Mouse (Mus musculus): ENCODE results near the gene Vwa2. TPM values are rescaled to one million over a fixed set of nuclear protein-coding genes. Genes with fewer than 3 reads are reported as not detected.

The Vwa2 gene
- polyA plus RNA-seq, 1 experiment from 2014 or later = 0.99 TPM

DNA sequence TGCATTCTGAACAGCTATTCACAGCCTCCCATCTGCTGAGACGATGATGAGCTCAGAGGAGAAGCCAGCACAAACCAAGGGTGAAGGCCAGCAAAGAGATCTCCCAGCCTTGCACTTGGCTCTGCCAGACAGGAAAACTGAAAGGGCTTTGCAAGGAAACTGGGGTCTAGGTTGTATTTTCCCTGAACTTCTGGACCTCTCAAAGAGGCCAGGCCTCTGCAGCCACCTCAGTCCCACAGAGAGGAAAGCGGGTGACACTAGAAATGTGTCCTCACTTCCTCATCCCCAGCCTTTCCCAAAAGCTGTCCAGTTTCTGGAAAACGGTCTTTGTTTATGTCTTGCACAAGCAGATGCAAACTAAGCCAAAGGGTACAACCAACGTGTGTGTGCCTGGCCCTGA, 79.8 kb downstream of the Vwa2 start:
- peak overlapping the region; percentile 46 for H3K27ac ChIP-seq (replicated peaks)
- TF ChIP-seq CTCF (IDR thresholded peaks at IDR 0.05; ENCODE audit: low read depth) = no peak
- no peak for TF ChIP-seq EP300 (optimal IDR thresholded peaks at IDR 0.05)
- H3K4me3 ChIP-seq (ENCODE audit: low read depth, low read length) = no peak overlapping the region
- 42% methylated on average over 4 of the region's 4 CpGs for WGBS
- no peaks in the 10 kb centered on the region for H3K9me3 ChIP-seq (ENCODE audit: control insufficient read depth, low read length)
- H3K9ac ChIP-seq (ENCODE audit: low read length) = no peak overlapping the region
- no peak for ATAC-seq (ENCODE audit: low FRiP score, low TSS enrichment)
- no peak for DNase-seq (ENCODE audit: low spot score)
- H3K4me1 ChIP-seq (replicated peaks; ENCODE audit: control insufficient read depth, insufficient read depth) = no peaks in the 10 kb centered on the region; the same call in 1 of the 2 replicates
- no peaks in the 10 kb centered on the region for H3K36me3 ChIP-seq (ENCODE audit: control insufficient read depth, insufficient read depth, low read length)
- H3K27me3 ChIP-seq (ENCODE audit: control insufficient read depth, insufficient read depth, low read length) = no peaks in the 10 kb centered on the region
- no peak overlapping the region for H3K4me2 ChIP-seq (replicated peaks; ENCODE audit: low read depth)

DNA sequence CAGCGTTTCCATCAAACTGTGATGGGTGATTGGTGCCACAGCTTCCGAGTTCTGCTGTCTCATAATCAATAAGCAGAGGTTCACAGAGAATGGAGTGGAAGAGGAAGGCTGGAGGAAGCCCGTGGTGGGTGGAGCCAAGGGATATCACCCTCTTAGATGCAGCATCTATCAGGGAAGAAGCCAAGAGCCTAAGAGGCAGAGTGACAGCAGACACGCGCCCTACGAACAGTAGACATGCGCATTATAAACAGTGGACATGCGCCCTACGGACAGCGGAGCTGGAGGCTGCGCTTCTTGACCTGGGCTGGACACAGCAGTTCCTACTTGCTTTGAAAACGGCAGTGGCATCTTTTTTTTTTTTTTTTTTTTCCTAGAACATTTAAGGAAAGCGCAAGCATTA, 80.8 kb downstream of the Vwa2 start:
- Histone ChIP-seq H3K27ac (replicated peaks) (no peak overlapping the region), H3K4me2 (replicated peaks; ENCODE audit: low read depth) (no peak overlapping the region), H3K4me1 (replicated peaks; ENCODE audit: control insufficient read depth, insufficient read depth) (no peaks in the 10 kb centered on the region; the same call in 1 of the 2 replicates), H3K4me3 (ENCODE audit: low read depth, low read length) (no peak overlapping the region), H3K9ac (ENCODE audit: low read length) (no peak overlapping the region), H3K36me3 (ENCODE audit: control insufficient read depth, insufficient read depth, low read length) (no peaks in the 10 kb centered on the region), H3K9me3 (ENCODE audit: control insufficient read depth, low read length) (no peaks in the 10 kb centered on the region), H3K27me3 (ENCODE audit: control insufficient read depth, insufficient read depth, low read length) (no peaks in the 10 kb centered on the region)
- ATAC-seq (ENCODE audit: low FRiP score, low TSS enrichment) = no peak
- no peak for DNase-seq (ENCODE audit: low spot score)
- no peak for TF ChIP-seq CTCF (IDR thresholded peaks at IDR 0.05; ENCODE audit: low read depth)
- no peak for TF ChIP-seq EP300 (optimal IDR thresholded peaks at IDR 0.05)
- WGBS = 86% methylated on average over 13 of the region's 13 CpGs

DNA sequence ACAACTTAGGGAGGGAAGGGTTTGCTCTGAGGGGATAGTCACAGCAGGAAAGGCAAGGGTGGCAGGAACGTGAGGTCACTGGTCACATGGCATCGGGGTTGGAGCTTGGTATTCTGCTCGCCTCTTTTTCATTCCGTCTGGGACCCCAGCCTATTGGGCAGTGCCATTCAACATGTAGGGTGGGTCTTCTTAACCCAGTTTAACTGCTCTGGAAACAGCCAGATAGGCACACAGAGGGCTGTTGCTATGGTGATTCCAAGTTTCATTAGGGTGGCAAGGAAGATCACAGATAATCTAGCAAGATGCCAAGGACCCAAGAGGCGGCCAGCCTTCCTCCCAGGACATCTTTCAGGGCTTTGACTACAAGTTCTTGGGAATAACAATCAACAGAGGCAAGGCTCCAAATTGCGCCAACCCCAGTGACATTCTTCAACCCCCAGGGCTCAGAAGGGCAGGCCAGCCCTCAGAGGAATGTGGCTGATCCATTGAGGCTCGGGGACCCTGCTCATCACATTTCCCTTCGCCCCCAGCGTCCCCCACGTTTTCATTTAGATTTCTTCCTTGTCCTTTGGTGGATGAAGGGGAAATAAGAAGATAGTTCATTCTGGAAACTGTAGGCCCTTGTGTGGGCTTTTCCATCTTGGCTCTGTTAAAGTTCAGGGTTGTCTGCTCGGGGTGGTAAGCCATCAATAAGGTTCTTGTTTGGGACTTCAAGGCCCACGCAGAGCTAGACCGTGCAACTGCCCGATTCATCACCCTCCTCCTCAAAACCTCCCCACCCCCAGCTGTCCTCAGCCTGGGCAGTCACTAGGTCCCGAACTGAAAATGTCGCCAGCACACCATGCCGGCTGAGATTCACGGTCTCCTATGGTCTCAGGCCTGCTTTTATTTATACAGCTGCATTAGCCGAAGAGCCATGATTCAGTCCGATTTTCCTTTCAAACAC, 81.8 kb downstream of the Vwa2 start:
- no peak for TF ChIP-seq CTCF (IDR thresholded peaks at IDR 0.05; ENCODE audit: low read depth)
- TF ChIP-seq EP300 (optimal IDR thresholded peaks at IDR 0.05) = no peak
- Histone ChIP-seq H3K4me3 (ENCODE audit: low read depth, low read length) (no peak overlapping the region), H3K27ac (replicated peaks) (no peak overlapping the region), H3K36me3 (ENCODE audit: control insufficient read depth, insufficient read depth, low read length) (no peaks in the 10 kb centered on the region), H3K4me2 (replicated peaks; ENCODE audit: low read depth) (no peak overlapping the region), H3K9ac (ENCODE audit: low read length) (no peak overlapping the region), H3K27me3 (ENCODE audit: control insufficient read depth, insufficient read depth, low read length) (no peaks in the 10 kb centered on the region), H3K4me1 (replicated peaks; ENCODE audit: control insufficient read depth, insufficient read depth) (no peaks in the 10 kb centered on the region; the same call in 1 of the 2 replicates), H3K9me3 (ENCODE audit: control insufficient read depth, low read length) (no peaks in the 10 kb centered on the region)
- ATAC-seq (ENCODE audit: low FRiP score, low TSS enrichment) (no peak; the same call in 1 of the 2 replicates), DNase-seq (ENCODE audit: low spot score) (no peak)
- WGBS = 72% methylated on average over 20 of the region's 20 CpGs

DNA sequence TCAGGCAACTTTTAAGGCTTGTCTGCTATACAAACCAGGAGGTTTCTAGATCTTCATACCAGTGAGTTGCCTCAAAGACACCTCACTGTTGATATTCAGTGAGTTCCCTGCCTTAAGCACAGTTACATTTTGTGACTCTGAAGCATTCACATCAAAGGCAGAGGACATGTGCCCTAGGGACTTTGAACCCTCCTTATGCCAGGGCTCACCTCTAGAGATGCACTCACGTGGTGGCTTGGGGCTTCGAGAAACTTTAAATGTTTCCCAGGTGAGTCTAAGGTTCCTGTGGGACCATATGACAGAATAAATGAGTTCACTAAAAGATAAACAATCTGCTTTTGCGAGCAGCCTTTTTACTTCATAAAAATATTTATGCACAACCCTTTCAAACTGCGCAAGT, 84.0 kb downstream of the Vwa2 start:
- TF ChIP-seq EP300 (optimal IDR thresholded peaks at IDR 0.05) = no peak
- TF ChIP-seq CTCF (IDR thresholded peaks at IDR 0.05; ENCODE audit: low read depth) = no peak
- no peak for ATAC-seq (ENCODE audit: low FRiP score, low TSS enrichment)

DNA sequence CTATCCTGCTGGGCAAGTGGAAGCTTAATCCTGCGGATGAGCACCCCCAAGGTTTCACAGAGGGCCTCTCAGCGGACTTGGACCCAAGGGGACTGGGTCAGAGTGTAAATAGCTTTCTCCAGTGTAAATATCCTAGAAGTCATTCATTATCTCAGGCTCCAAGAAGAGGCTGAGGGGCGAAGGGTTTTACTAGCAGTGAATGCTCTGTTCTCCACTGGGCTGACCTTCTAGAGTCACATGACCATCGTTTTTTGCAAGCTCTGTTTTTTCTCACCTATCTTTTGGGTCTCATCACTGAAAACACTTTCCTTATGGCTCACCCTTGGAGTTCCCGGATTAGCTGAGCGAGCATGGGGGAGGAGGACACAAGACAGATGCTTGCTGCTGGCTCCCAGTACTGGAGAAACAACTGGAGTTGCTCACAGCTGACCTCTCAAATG, 84.6 kb downstream of the Vwa2 start:
- Histone ChIP-seq H3K4me2 (replicated peaks; ENCODE audit: low read depth) (no peak overlapping the region), H3K27me3 (ENCODE audit: control insufficient read depth, insufficient read depth, low read length) (no peaks in the 10 kb centered on the region), H3K9me3 (ENCODE audit: control insufficient read depth, low read length) (no peaks in the 10 kb centered on the region), H3K9ac (ENCODE audit: low read length) (no peak overlapping the region), H3K4me3 (ENCODE audit: low read depth, low read length) (no peak overlapping the region), H3K4me1 (replicated peaks; ENCODE audit: control insufficient read depth, insufficient read depth) (no peaks in the 10 kb centered on the region; the same call in 1 of the 2 replicates), H3K27ac (replicated peaks) (peak overlapping the region; percentile 71; the same call in 1 of the 2 replicates), H3K36me3 (ENCODE audit: control insufficient read depth, insufficient read depth, low read length) (no peaks in the 10 kb centered on the region)
- 25% methylated on average over 6 of the region's 6 CpGs for WGBS
- peak; percentile 32 for DNase-seq (ENCODE audit: low spot score)
- TF ChIP-seq EP300 (optimal IDR thresholded peaks at IDR 0.05) (no peak), CTCF (IDR thresholded peaks at IDR 0.05; ENCODE audit: low read depth) (no peak)
- ATAC-seq (ENCODE audit: low FRiP score, low TSS enrichment) = peak; percentile 65

More for the DNA sequence above, 84.0 kb downstream of the Vwa2 start:
- no peak for DNase-seq (ENCODE audit: low spot score)
- Histone ChIP-seq H3K9me3 (ENCODE audit: control insufficient read depth, low read length) (no peaks in the 10 kb centered on the region), H3K4me2 (replicated peaks; ENCODE audit: low read depth) (no peak overlapping the region), H3K4me3 (ENCODE audit: low read depth, low read length) (no peak overlapping the region), H3K27ac (replicated peaks) (no peak overlapping the region), H3K36me3 (ENCODE audit: control insufficient read depth, insufficient read depth, low read length) (no peaks in the 10 kb centered on the region), H3K4me1 (replicated peaks; ENCODE audit: control insufficient read depth, insufficient read depth) (no peaks in the 10 kb centered on the region; the same call in 1 of the 2 replicates), H3K27me3 (ENCODE audit: control insufficient read depth, insufficient read depth, low read length) (no peaks in the 10 kb centered on the region), H3K9ac (ENCODE audit: low read length) (no peak overlapping the region)
- WGBS = 44% methylated on average over 4 of the region's 4 CpGs

DNA sequence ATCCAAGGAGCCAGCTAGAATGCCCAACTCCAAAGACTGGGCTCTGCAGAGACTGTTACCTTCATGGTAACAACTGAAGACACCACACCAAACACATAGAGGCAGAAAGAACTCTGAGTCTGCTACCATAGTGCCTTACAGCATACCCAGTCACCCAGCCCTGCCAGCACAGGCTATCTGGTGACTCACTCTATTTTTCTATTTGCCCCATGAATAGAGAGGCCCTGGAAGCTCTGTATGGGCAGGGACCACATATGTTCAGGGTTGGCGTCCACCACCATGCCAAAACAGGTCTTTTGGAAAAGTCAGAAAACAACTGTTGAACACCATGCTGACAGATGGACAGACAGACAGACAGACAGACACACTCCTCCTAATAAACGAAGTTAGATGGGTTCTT, 85.0 kb downstream of the Vwa2 start:
- no peaks in the 10 kb centered on the region for H3K36me3 ChIP-seq (ENCODE audit: control insufficient read depth, insufficient read depth, low read length)
- peak overlapping the region; percentile 71 for H3K27ac ChIP-seq (replicated peaks)
- peak; percentile 35 for DNase-seq (ENCODE audit: low spot score)
- 66% methylated on average over 2 of the region's 2 CpGs for WGBS
- no peaks in the 10 kb centered on the region for H3K27me3 ChIP-seq (ENCODE audit: control insufficient read depth, insufficient read depth, low read length)
- H3K9me3 ChIP-seq (ENCODE audit: control insufficient read depth, low read length) = no peaks in the 10 kb centered on the region
- no peak overlapping the region for H3K4me3 ChIP-seq (ENCODE audit: low read depth, low read length)
- no peaks in the 10 kb centered on the region; the same call in 1 of the 2 replicates for H3K4me1 ChIP-seq (replicated peaks; ENCODE audit: control insufficient read depth, insufficient read depth)
- H3K4me2 ChIP-seq (replicated peaks; ENCODE audit: low read depth) = no peak overlapping the region
- ATAC-seq (ENCODE audit: low FRiP score, low TSS enrichment) = peak; percentile 74
- H3K9ac ChIP-seq (ENCODE audit: low read length) = no peak overlapping the region
- TF ChIP-seq CTCF (IDR thresholded peaks at IDR 0.05; ENCODE audit: low read depth) (no peak), EP300 (optimal IDR thresholded peaks at IDR 0.05) (no peak)
